Comparison of ENCODE assay signal across 20 mouse cellular contexts in the genomic region with DNA sequence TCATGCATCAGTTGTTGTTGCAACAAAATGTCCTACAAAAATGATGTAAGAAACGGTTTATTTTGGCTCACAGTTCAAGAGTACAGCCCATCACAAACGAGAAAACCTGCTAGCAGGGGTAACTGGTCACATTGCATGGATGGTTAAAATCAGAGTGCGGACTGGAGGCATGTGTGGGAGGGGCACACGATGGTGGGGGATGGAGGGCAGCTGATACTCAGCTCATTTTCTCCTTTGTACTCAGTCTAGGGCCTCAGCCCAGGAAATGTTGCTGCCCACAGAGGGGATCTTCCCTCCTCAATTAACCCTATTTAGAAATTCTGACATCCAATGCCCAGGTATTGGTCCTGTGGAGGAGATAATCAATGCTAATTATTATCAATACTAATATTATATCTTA.
DNase-seq lines count a peak whose midpoint lies in the region; ATAC-seq lines count a peak whose summit lies in the region.
"Had no signal": no experiment of that assay in that cellular context is flagged by ENCODE, and none has a peak within 500 bp of the region (broad histone marks: within the 10 kb centered on the region; RNA-seq: fewer than 3 reads in every experiment).

No protein-coding gene starts in this region.

- peak; percentile 58; the same call in 1 of the 2 replicates for ATAC-seq in midbrain, embryonic 11.5 days (ENCODE audit: low FRiP score)
- no peak for ATAC-seq in midbrain, embryonic 15.5 days (replicated peaks)
- ATAC-seq in neural tube, embryonic 14.5 days (ENCODE audit: low read depth) = peak; percentile 51; the same call in 1 of the 2 replicates
- no peak for ATAC-seq in neural tube, embryonic 15.5 days (ENCODE audit: low FRiP score)
- peak; percentile 65; the same call in 1 of the 2 replicates for ATAC-seq in forebrain, embryonic 13.5 days
- peak; percentile 44; the same call in 1 of the 2 replicates for ATAC-seq in forebrain, embryonic 15.5 days (replicated peaks)
- ATAC-seq: intestine, embryonic 15.5 days had no signal

- H3K4me2 ChIP-seq in midbrain, embryonic 11.5 days = no peak overlapping the region
- H3K4me2 ChIP-seq in midbrain, embryonic 15.5 days = no peak overlapping the region
- H3K4me2 ChIP-seq in neural tube, embryonic 14.5 days (ENCODE audit: low read depth, low read length) = no peak overlapping the region
- H3K4me2 ChIP-seq in neural tube, embryonic 15.5 days = no peak overlapping the region
- no peak overlapping the region for H3K4me2 ChIP-seq in forebrain, embryonic 13.5 days
- H3K4me2 ChIP-seq in forebrain, embryonic 15.5 days (replicated peaks) = no peak overlapping the region
- H3K4me2 ChIP-seq: embryonic facial prominence, embryonic 15.5 days; hindbrain, embryonic 14.5 days; intestine, embryonic 15.5 days had no signal

- no peak overlapping the region for H3K27ac ChIP-seq in midbrain, embryonic 11.5 days (ENCODE audit: low read depth, low read length)
- no peak overlapping the region for H3K27ac ChIP-seq in midbrain, embryonic 15.5 days
- H3K27ac ChIP-seq in neural tube, embryonic 14.5 days (ENCODE audit: low read depth, low read length) = no peak overlapping the region
- no peak overlapping the region for H3K27ac ChIP-seq in neural tube, embryonic 15.5 days (replicated peaks)
- H3K27ac ChIP-seq in forebrain, embryonic 13.5 days = peak overlapping the region; percentile 53
- H3K27ac ChIP-seq in forebrain, embryonic 15.5 days (replicated peaks) = no peak overlapping the region
- H3K27ac ChIP-seq: embryonic facial prominence, embryonic 15.5 days; heart, embryonic 10.5 days; hindbrain, embryonic 14.5 days; intestine, embryonic 15.5 days had no signal

- H3K4me3 ChIP-seq in midbrain, embryonic 11.5 days (ENCODE audit: low read depth, low read length) = no peak overlapping the region
- H3K4me3 ChIP-seq in midbrain, embryonic 15.5 days = no peak overlapping the region
- H3K4me3 ChIP-seq in neural tube, embryonic 14.5 days (ENCODE audit: low read depth, low read length) = no peak overlapping the region
- H3K4me3 ChIP-seq in neural tube, embryonic 15.5 days (replicated peaks) = no peak overlapping the region
- H3K4me3 ChIP-seq in forebrain, embryonic 13.5 days = no peak overlapping the region
- no peak overlapping the region for H3K4me3 ChIP-seq in forebrain, embryonic 15.5 days
- H3K4me3 ChIP-seq: embryonic facial prominence, embryonic 15.5 days; erythroblast, embryonic 14.5 days; heart, embryonic 10.5 days; intestine, embryonic 15.5 days had no signal

- H3K9ac ChIP-seq in midbrain, embryonic 11.5 days (ENCODE audit: low read length) = no peak overlapping the region
- no peak overlapping the region for H3K9ac ChIP-seq in midbrain, embryonic 15.5 days
- H3K9ac ChIP-seq in neural tube, embryonic 14.5 days (replicated peaks; ENCODE audit: low read depth, low read length) = no peak overlapping the region
- H3K9ac ChIP-seq in neural tube, embryonic 15.5 days (replicated peaks) = no peak overlapping the region
- H3K9ac ChIP-seq in forebrain, embryonic 13.5 days = no peak overlapping the region
- no peak overlapping the region for H3K9ac ChIP-seq in forebrain, embryonic 15.5 days (replicated peaks)
- H3K9ac ChIP-seq: embryonic facial prominence, embryonic 15.5 days; hindbrain, embryonic 14.5 days; intestine, embryonic 15.5 days had no signal

- no peak for DNase-seq in midbrain, embryonic 11.5 days (ENCODE audit: low spot score, missing footprints)
- DNase-seq in adrenal gland, postnatal 14 days = no peak
- DNase-seq: adrenal gland, adult 2 months; adrenal gland, postnatal 36 days; cerebellum, adult 2 months; cerebellum, postnatal 10 days; gastrocnemius, postnatal 10 days; heart, adult 18-20 months; heart, postnatal 10 days; heart, postnatal 4 days had no signal

- no peaks in the 10 kb centered on the region for H3K27me3 ChIP-seq in midbrain, embryonic 11.5 days (ENCODE audit: control insufficient read depth, insufficient read depth, low read length)
- no peaks in the 10 kb centered on the region for H3K27me3 ChIP-seq in midbrain, embryonic 15.5 days (replicated peaks)
- H3K27me3 ChIP-seq in neural tube, embryonic 14.5 days (ENCODE audit: control insufficient read depth, insufficient read depth, low read length) = no peaks in the 10 kb centered on the region
- no peaks in the 10 kb centered on the region for H3K27me3 ChIP-seq in neural tube, embryonic 15.5 days (replicated peaks)
- H3K27me3 ChIP-seq in forebrain, embryonic 13.5 days = no peaks in the 10 kb centered on the region
- no peaks in the 10 kb centered on the region for H3K27me3 ChIP-seq in forebrain, embryonic 15.5 days
- H3K27me3 ChIP-seq: embryonic facial prominence, embryonic 15.5 days; intestine, embryonic 15.5 days had no signal

- H3K9me3 ChIP-seq in midbrain, embryonic 11.5 days (ENCODE audit: control insufficient read depth, low read length) = no peaks in the 10 kb centered on the region
- no peaks in the 10 kb centered on the region for H3K9me3 ChIP-seq in midbrain, embryonic 15.5 days
- H3K9me3 ChIP-seq in neural tube, embryonic 14.5 days (ENCODE audit: control insufficient read depth, low read length) = no peaks in the 10 kb centered on the region
- no peaks in the 10 kb centered on the region for H3K9me3 ChIP-seq in neural tube, embryonic 15.5 days (replicated peaks)
- no peaks in the 10 kb centered on the region for H3K9me3 ChIP-seq in forebrain, embryonic 13.5 days (replicated peaks)
- no peaks in the 10 kb centered on the region for H3K9me3 ChIP-seq in forebrain, embryonic 15.5 days
- H3K9me3 ChIP-seq: embryonic facial prominence, embryonic 15.5 days; heart, embryonic 10.5 days; intestine, embryonic 15.5 days had no signal

- 82% methylated on average over 4 of the region's 4 CpGs for WGBS in midbrain, embryonic 11.5 days
- WGBS in midbrain, embryonic 15.5 days = 62% methylated on average over 4 of the region's 4 CpGs
- WGBS in neural tube, embryonic 14.5 days = 74% methylated on average over 4 of the region's 4 CpGs
- WGBS in neural tube, embryonic 15.5 days = 69% methylated on average over 4 of the region's 4 CpGs
- 15% methylated on average over 4 of the region's 4 CpGs for WGBS in forebrain, embryonic 13.5 days
- WGBS in forebrain, embryonic 15.5 days = 14% methylated on average over 4 of the region's 4 CpGs

- H3K4me1 ChIP-seq in midbrain, embryonic 11.5 days (ENCODE audit: control insufficient read depth, insufficient read depth, low read length) = no peaks in the 10 kb centered on the region
- H3K4me1 ChIP-seq in midbrain, embryonic 15.5 days = no peaks in the 10 kb centered on the region
- no peaks in the 10 kb centered on the region for H3K4me1 ChIP-seq in neural tube, embryonic 14.5 days (ENCODE audit: control insufficient read depth, insufficient read depth, low read length)
- H3K4me1 ChIP-seq in neural tube, embryonic 15.5 days = 0 out of 2 replicates have a peak, but pooled peaks cover 1% of the 10 kb centered on the region
- H3K4me1 ChIP-seq in forebrain, embryonic 13.5 days = 0 out of 2 replicates have a peak, but pooled peaks cover 4% of the 10 kb centered on the region
- peaks cover 6% of the 10 kb centered on the region; the same call in 1 of the 2 replicates for H3K4me1 ChIP-seq in forebrain, embryonic 15.5 days
- H3K4me1 ChIP-seq: embryonic facial prominence, embryonic 15.5 days; heart, embryonic 10.5 days; intestine, embryonic 15.5 days had no signal

- no peaks in the 10 kb centered on the region for H3K36me3 ChIP-seq in midbrain, embryonic 11.5 days (ENCODE audit: control insufficient read depth, insufficient read depth, low read length)
- no peaks in the 10 kb centered on the region for H3K36me3 ChIP-seq in midbrain, embryonic 15.5 days (replicated peaks)
- no peaks in the 10 kb centered on the region for H3K36me3 ChIP-seq in neural tube, embryonic 14.5 days (ENCODE audit: control insufficient read depth, insufficient read depth, low read length)
- H3K36me3 ChIP-seq in neural tube, embryonic 15.5 days = no peaks in the 10 kb centered on the region
- no peaks in the 10 kb centered on the region for H3K36me3 ChIP-seq in forebrain, embryonic 13.5 days (ENCODE audit: poor library complexity, severe bottlenecking)
- no peaks in the 10 kb centered on the region for H3K36me3 ChIP-seq in forebrain, embryonic 15.5 days
- H3K36me3 ChIP-seq: embryonic facial prominence, embryonic 15.5 days; heart, embryonic 10.5 days; intestine, embryonic 15.5 days had no signal

Comparison
In these comparisons a context has a peak if more than half of its experiments do, and no peak if none do; other contexts are left out.
1. ATAC-seq: peak in midbrain, embryonic 11.5 days (single experiment), neural tube, embryonic 14.5 days (single experiment), forebrain, embryonic 13.5 days (single experiment) and forebrain, embryonic 15.5 days (single experiment); none in midbrain, embryonic 15.5 days (single experiment) and neural tube, embryonic 15.5 days (single experiment).